Mouse (Mus musculus): ENCODE data around the gene 1110059G10Rik.

1110059G10Rik gene

DNA sequence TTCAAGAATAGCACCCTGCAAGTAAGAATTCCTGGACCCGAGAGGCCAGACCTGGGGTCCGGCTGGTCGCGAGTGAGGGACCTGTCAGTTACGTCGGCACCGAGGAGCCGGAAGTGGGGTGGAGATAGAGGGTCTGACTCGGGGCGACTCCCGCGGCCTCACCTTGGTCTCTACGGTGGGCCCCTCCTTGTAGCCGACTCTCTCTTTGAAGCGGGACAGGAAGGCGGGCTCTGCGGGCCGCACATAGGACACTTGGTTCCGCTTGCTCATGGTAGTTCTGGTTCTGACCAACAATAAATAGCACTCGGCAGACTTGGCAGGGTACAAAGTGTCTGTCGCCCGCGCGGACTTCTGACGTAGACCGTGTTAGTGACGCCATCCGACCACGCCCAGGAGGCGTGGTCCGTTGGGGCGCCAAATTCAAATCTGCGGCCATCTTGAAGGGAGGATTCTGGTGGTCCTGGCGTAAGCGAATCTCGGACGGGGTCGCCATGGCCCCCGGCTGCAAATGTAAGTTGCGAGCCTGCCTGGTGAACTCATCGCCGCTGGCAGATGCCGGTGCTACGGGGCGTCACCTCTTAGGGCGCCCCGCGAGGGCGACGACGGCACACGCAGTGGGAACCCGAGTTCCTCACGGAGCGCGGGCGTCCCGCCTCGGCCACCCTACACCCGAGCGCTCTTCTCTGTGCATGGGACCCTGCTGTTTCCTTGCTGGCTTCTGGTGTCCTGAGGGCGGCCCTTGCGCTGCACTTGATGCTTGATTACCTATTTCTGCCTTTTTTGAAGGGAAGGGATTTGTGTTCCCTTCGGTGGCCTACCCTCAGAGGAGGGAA is at the start of gene 1110059G10Rik, which contains the start of gene Kif15:
TSS of gene 1110059G10Rik (minus strand) at position 358 of the 833 bp plus-strand sequence.
TSS of gene Kif15 (plus strand) at position 404 of the 833 bp plus-strand sequence.
- DNase-seq (ENCODE audit: extremely low spot score, low read depth, low spot score), result peak; percentile 97

DNA sequence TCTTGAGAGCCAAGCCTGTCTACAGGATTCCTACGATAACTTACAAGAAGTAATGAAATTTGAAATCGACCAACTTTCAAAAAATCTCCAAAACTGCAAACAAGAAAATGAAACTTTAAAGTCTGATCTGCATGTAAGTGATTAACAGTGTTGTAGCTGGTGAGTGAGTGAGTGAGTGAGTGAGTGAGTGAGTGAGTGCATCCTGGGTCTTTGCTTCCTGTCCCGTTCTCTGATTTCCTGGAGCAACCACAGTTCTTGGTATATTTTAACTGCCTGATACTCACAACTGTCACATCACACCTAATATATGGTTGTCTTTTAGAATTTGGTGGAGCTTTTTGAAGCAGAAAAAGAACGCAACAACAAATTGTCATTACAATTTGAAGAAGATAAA is 48.4 kb upstream of the 1110059G10Rik start:
- DNase-seq (ENCODE audit: extremely low spot score, low read depth, low spot score), result no peak

DNA sequence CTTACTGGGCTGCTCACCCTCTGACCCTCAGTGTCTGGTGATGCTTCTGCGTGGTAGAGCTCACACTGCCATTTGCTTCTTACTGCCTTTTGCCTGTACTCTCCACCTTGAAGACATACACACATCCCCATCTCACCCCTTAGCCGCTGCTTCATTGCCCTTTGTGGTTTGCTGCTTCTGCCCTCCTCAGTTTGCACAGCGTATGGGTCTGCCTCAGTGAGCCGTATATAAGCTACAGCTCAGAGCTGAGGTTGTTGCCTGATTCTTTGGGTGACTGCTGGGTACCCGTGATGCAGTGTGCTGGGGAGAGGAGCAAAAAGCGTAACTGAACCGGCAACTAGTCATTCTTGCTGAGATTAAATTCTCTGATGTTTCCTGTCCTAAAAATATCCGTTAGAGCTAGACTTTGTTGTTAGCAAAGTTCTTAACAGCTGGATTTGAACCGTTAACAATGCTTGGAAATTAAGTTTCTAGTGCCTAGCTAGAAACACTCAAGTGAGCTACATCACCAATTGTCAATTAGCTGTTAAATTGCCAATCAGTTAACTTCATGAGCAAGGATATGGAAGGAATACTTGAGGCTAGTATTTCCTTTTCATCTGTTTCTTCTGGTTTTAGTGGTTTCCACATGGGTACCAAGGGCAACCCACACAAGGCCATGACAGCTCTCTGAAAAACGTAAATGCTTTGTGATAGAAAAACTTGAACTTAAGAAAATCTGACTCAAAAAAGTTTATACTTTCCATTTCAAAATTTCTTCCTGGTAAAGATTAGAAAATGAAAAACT is 47.8 kb upstream of the 1110059G10Rik start:
- DNase-seq (ENCODE audit: extremely low spot score, low read depth, low spot score), result no peak

DNA sequence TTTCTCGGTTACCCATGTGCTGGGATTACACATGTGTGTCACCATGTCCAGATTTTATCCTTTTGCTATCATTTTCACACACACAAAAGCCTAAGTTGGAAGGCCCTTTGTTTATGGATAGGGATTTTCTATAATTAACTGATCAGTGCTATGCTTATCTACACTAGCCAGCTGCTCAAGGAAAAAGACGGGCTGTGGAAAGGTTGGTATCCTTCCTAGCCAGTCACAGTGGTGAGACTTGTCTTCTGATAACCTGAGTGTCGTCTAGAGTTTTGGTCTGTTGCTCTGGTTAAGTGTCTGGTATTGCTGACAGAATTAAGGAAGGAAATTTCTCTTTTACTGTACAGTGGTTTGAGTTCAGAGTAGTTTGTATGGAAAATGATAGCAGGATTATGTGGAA is 21.9 kb downstream of the 1110059G10Rik start:
- DNase-seq (ENCODE audit: extremely low spot score, low read depth, low spot score), result no peak

DNA sequence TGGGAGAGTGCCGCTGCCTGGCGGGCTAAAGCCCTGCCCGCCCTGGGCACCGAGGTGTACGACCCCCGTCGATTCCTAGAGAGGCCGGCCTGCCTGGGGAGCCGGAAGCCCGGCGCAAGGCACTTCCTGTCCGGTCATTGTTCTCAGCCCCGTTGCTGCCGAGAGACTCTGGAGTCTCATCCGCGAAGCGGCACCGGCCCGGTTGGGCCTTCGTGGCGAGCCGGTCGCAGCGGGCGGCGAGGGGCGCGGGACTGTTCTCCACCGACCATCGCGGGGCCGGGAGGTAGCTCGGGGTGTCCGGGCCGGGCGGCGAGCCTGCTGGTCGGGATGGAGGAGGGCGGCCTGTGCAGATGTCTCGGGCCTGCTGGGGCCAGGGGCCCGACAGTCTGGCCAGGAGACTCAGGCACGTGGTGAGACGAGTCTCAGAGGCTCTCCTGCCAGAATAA is 27.8 kb downstream of the 1110059G10Rik start, which contains the start of gene Zfp105:
TSS of gene Zfp105 (plus strand) at position 137 of the 446 bp plus-strand sequence.
- DNase-seq (ENCODE audit: extremely low spot score, low read depth, low spot score), result peak; percentile 44

DNA sequence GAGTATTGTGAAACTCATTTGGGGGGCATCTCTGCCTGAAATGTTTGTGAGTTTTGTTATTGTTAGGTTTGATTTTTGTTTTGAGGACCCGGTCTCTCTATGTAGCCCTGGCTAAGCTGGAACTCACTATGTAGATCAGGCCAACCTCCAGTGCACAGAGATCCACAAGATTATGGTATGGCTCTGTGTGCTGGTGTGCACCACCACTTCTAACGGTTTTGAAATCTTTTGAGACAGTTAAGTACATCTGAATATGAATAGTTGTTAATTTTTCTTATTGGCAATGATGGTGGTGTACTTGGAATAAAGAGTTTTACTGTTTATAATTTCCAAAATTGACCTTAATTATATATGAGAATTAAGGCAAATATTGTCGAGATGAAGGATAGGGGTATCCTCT is 28.4 kb downstream of the 1110059G10Rik start:
- DNase-seq (ENCODE audit: extremely low spot score, low read depth, low spot score), result no peak

DNA sequence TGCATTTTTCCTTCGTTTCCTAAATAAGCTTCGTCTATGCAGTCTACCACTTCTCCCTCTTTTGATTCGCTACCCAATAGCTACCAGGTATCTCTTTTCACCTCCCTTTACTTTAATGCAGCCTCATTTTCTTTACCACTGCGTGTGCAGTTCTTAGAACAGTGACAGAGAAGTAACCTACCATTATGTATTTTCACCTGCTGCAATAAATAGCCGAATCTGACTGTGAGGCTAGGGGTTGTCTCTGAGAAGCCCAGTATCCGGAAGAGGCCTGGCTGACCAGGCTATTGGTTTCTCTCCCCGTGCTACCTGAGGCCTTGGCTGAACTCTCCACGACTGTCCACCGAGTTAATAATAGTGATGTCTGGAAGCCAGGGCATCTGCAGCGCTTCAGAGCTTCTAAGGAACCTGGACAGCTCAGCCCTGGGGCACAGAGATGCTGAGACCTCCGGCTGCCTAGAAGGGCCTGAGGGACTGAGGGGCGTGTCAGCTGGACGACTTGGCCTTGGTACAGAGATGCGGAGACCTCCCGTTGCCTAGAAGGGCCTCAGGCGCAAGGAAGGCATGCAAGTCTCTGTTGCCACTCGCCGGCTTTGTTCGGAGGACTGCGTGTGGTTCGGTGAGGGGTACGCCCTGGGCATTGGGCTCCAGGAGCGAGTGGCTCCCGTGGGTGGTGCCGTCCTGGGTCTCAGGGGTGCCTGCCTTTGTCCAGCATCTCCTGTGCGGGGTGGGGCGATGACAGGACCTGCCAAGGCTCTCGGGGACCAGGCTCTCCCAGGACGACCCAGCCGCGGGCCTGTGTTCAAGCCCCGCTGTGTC is 47.9 kb downstream of the 1110059G10Rik start:
- no peak for DNase-seq (ENCODE audit: extremely low spot score, low read depth, low spot score)

DNA sequence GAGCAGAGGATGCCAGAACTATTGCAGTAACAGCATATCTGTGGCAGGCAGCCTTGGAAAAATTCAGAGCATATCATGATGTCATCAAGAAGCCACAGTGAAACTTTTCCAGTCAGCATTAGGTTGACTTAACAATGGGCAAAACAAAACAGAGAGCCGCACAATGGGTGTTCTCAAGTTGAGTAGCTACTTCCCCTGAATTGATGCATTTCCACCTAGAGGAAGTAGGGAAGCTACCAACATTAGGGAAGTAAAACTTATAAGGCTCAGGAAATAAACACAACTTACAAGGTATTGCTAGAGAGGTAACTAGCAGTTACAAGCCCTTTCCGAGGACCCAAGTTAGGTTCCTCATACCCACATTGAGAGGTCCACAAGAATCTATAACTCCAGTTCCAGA is 49.8 kb downstream of the 1110059G10Rik start:
- no peak for DNase-seq (ENCODE audit: extremely low spot score, low read depth, low spot score)

All from hindlimb bud, embryonic 11.5 days (tissue).